Mouse (Mus musculus) liver, embryonic 12.5 days (tissue): ENCODE measurements around the gene Hoxc13. TPM values are rescaled to one million over a fixed set of nuclear protein-coding genes. Genes with fewer than 3 reads are reported as not detected.

ENCODE experiments used
- ATAC-seq: fragments of 200-750 bp; cut with Nextera tagmentation; 2 replicates; pipeline ENCODE4 v1.8.0; 2017; ENCODE audit warnings: moderate number of reproducible peaks, mild to moderate bottlenecking, moderate library complexity
- H3K27ac ChIP-seq: fragments of 300-500 bp; sonication (generic); 2 replicates; pipeline ENCODE4 v1.5.1; 2016; ENCODE audit warnings: mild to moderate bottlenecking
- H3K27me3 ChIP-seq: fragments of 300-500 bp; sonication (generic); replicated peaks from 2 replicates; pipeline ENCODE4 v1.6.1; 2016; ENCODE audit warnings: mild to moderate bottlenecking, moderate library complexity
- H3K36me3 ChIP-seq: fragments of 300-500 bp; sonication (generic); 2 replicates; pipeline ENCODE4 v1.6.1; 2016; ENCODE audit warnings: mild to moderate bottlenecking, moderate library complexity
- H3K4me1 ChIP-seq: fragments of 300-500 bp; sonication (generic); 2 replicates; pipeline ENCODE4 v1.6.1; 2016
- H3K4me2 ChIP-seq: fragments of 300-500 bp; sonication (generic); 2 replicates; pipeline ENCODE4 v1.6.1; 2016; ENCODE audit warnings: mild to moderate bottlenecking, moderate library complexity
- H3K4me3 ChIP-seq: fragments of 300-500 bp; sonication (generic); 2 replicates; pipeline ENCODE4 v1.5.1; 2016; ENCODE audit warnings: mild to moderate bottlenecking, moderate library complexity
- H3K9ac ChIP-seq: fragments of 300-500 bp; sonication (generic); 2 replicates; pipeline ENCODE4 v1.6.1; 2016; ENCODE audit warnings: mild to moderate bottlenecking, moderate library complexity
- H3K9me3 ChIP-seq: fragments of 300-500 bp; sonication (generic); replicated peaks from 2 replicates; pipeline ENCODE4 v1.6.1; 2016; ENCODE audit warnings: mild to moderate bottlenecking, moderate library complexity
- WGBS: fragments of 180-500 bp; shearing (Covaris S2); methylation state at CpG from one replicate; pipeline ENCODE4 v1.1.7; 2016; ENCODE audit not compliant: insufficient replicate concordance; 5-methylcytosine and 5-hydroxymethylcytosine counted together
- polyA plus RNA-seq: library from polyadenylated mRNA; unstranded; fragments of >200 nt; fragmentation: Nextera tagmentation; extraction: Ambion mirVana; gene quantifications from 2 replicates; pipeline ENCODE4 v1.2.1, GENCODE M21; 2016

The Hoxc13 gene
- polyA plus RNA-seq, 1 experiment from 2014 or later: not detected

DNA sequence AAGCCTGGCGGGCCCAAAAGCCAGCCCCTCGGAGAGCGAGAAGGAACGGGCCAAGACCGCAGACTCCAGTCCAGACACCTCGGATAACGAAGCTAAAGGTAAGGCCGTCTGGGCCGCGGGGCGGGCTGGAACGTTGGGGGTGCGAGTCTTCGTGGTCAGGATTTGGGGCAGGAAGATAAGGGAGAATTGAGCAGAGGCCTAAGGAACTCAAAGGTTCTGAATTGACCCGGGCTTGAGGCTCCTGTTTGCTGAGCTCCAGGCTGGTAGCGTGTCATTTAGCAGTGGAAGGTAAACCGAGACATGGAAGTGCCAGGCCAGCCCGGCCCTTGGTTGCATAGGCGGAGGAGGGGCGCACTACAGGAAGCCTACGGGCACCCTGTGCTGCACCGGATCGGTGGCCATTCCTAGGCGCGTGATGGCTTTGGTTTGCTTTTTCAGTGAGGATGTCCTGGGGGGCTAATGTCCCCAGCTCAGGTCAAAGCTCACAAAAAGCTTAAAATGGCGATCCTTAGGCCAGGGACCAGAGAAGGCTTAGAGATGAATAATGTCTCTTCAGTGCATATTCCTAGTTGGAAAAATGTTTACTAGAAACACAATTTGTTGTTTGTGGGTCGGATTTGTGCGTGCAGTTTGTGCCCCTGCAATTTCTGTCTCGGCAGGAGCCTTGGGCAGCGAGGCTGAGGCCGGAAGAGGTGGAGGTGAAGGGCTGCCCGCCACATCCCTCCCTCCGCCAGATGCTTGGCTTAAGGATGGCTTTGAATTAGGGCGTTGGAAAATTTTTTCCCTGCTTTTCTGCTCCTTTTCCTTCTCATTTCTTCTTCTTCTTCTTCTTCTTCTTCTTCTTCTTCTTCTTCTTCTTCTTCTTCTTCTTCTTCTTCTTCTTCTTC lies 46.9 kb downstream of the Hoxc13 start:
- H3K4me3 ChIP-seq: no peak overlapping the region
- H3K9me3 ChIP-seq: no peaks in the 10 kb centered on the region
- H3K9ac ChIP-seq: no peak overlapping the region
- no peaks in the 10 kb centered on the region for H3K36me3 ChIP-seq
- WGBS: 4% methylated on average over 34 of the region's 34 CpGs
- ATAC-seq: no peak
- H3K27me3 ChIP-seq: peaks cover 99% of the 10 kb centered on the region
- no peak overlapping the region for H3K27ac ChIP-seq
- no peaks in the 10 kb centered on the region for H3K4me1 ChIP-seq
- H3K4me2 ChIP-seq: no peak overlapping the region

- no peaks in the 10 kb centered on the region for H3K9me3 ChIP-seq
- no peaks in the 10 kb centered on the region for H3K36me3 ChIP-seq
- WGBS: 7% methylated on average over 1 of the region's 1 CpGs
- H3K27me3 ChIP-seq: peaks cover 99% of the 10 kb centered on the region
- no peak overlapping the region for H3K4me3 ChIP-seq
- H3K9ac ChIP-seq: no peak overlapping the region
- no peaks in the 10 kb centered on the region for H3K4me1 ChIP-seq
- no peak overlapping the region for H3K4me2 ChIP-seq
- no peak overlapping the region for H3K27ac ChIP-seq
- ATAC-seq: no peak
Measured at GRCm38 (mm10) chr15:102969296-102969695, 48.4 kb downstream of the Hoxc13 start.

DNA sequence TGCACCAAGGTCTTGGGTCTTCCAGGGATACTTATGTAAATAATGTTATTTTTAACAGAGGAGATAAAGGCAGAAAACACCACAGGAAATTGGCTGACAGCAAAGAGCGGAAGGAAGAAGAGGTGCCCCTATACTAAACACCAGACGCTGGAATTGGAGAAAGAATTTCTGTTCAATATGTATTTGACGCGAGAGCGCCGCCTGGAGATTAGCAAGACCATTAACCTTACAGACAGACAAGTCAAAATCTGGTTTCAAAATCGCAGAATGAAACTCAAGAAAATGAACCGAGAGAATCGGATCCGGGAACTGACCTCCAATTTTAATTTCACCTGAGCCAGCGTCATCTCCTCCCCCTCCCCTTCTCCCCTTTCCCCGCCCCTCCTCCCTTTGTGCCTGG lies 49.8 kb downstream of the Hoxc13 start:
- no peaks in the 10 kb centered on the region for H3K4me1 ChIP-seq
- no peak overlapping the region for H3K9ac ChIP-seq
- ATAC-seq: no peak
- H3K4me3 ChIP-seq: no peak overlapping the region
- no peak overlapping the region for H3K27ac ChIP-seq
- no peaks in the 10 kb centered on the region for H3K9me3 ChIP-seq
- no peak overlapping the region for H3K4me2 ChIP-seq
- 3% methylated on average over 12 of the region's 12 CpGs for whole genome bisulfite sequencing
- no peaks in the 10 kb centered on the region for H3K36me3 ChIP-seq
- peaks cover 99% of the 10 kb centered on the region for H3K27me3 ChIP-seq

DNA sequence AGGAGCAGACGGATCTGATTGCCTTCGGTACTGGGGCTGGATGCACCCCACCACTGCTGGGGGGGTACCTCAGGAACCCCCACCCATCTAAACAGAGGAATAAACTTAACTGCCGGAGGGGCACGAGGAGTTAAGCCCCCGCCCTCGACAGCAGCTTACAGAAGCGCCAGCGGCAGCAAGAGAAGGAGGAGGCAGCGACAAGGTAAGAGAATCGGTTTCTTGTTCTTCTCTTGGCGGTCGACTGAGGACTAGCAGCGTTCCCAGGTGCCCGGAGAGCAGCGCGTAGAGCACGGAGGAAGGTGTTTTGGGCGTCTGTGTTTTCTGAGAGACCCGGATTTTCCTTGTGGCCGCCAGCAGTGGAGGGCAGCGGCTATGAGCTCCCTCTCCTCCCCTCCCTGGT lies 51.4 kb downstream of the Hoxc13 start:
- Histone ChIP-seq H3K9me3 (no peaks in the 10 kb centered on the region), H3K4me3 (no peak overlapping the region), H3K9ac (no peak overlapping the region), H3K4me1 (no peaks in the 10 kb centered on the region), H3K27me3 (peaks cover 99% of the 10 kb centered on the region), H3K36me3 (no peaks in the 10 kb centered on the region), H3K4me2 (no peak overlapping the region), H3K27ac (no peak overlapping the region)
- WGBS: 2% methylated on average over 21 of the region's 21 CpGs
- no peak for ATAC-seq

GRCm38 (mm10) chr15:102972753-102973152 lies 51.9 kb downstream of the Hoxc13 start:
- no peak for ATAC-seq
- H3K4me2 ChIP-seq: no peak overlapping the region

GRCm38 (mm10) chr15:102975034-102975433 lies 54.1 kb downstream of the Hoxc13 start:
- Histone ChIP-seq H3K36me3 (no peaks in the 10 kb centered on the region), H3K4me1 (no peaks in the 10 kb centered on the region), H3K4me3 (no peak overlapping the region), H3K27me3 (peaks cover 100% of the 10 kb centered on the region), H3K9me3 (no peaks in the 10 kb centered on the region), H3K9ac (no peak overlapping the region), H3K27ac (no peak overlapping the region), H3K4me2 (no peak overlapping the region)
- ATAC-seq: no peak
- WGBS: 5% methylated on average over 7 of the region's 7 CpGs

More at GRCm38 (mm10) chr15:102972753-102973152, 51.9 kb downstream of the Hoxc13 start:
- no peak overlapping the region for H3K27ac ChIP-seq
- H3K27me3 ChIP-seq: peaks cover 99% of the 10 kb centered on the region
- no peaks in the 10 kb centered on the region for H3K4me1 ChIP-seq
- 4% methylated on average over 6 of the region's 6 CpGs for WGBS
- no peaks in the 10 kb centered on the region for H3K9me3 ChIP-seq
- H3K4me3 ChIP-seq: no peak overlapping the region
- no peaks in the 10 kb centered on the region for H3K36me3 ChIP-seq
- no peak overlapping the region for H3K9ac ChIP-seq

DNA sequence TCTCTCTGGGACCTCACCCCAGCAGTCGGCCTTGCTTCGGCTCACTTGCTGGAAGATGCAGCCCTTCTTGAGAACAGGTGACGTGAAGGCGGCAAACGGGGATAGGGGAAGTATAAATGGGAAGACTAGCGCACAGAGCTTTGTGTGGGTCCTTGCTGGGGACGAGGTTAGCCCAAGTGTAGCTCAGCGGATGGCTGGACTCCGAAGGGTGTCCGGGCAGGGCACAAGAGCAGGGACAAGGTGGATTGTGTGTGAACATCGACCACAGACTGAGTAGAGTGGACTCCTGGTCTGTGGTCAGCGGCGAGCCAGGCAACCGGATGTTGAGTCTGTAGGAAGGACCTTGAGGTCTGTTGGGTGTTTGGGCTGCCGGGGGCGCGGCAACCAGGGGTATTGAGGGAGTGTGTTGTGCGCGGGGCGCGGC lies 54.8 kb downstream of the Hoxc13 start:
- Histone ChIP-seq H3K4me1 (no peaks in the 10 kb centered on the region), H3K4me3 (no peak overlapping the region), H3K9ac (no peak overlapping the region), H3K27ac (no peak overlapping the region), H3K36me3 (no peaks in the 10 kb centered on the region), H3K9me3 (no peaks in the 10 kb centered on the region), H3K4me2 (no peak overlapping the region), H3K27me3 (peaks cover 100% of the 10 kb centered on the region)
- ATAC-seq: no peak
- WGBS: 3% methylated on average over 21 of the region's 21 CpGs

DNA sequence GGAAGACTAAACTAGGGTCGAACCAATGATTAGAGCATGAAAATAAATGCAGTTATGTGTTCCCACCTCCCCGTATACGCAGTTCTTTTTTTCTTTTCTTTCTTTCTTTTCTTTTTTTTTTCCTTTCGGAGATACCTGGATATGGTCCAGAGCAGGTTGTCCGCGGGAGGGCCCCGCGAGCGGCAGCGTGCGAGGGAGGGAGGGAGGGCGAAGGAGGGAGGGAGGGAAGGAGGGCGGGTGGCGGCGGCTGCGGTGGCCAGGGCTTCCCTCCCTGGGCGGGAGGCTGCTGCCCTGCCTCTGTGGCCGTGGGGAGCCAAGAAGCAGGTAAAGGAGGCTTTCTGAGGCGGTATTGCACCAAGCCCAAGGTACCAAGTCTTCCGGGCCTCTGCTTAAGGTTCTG lies 55.3 kb downstream of the Hoxc13 start, which contains the start of gene Hoxc9:
Hoxc9 (plus strand) TSS at position 269 of the 400 bp plus-strand sequence.
- peak within 1 kb of the TSS; percentile 28 for H3K4me2 ChIP-seq
- H3K4me1 ChIP-seq: no peaks in the 10 kb centered on the region
- H3K27me3 ChIP-seq: peaks cover 100% of the 10 kb centered on the region
- WGBS: under 1% methylated on average over 9 of the region's 20 CpGs
- no peaks in the 10 kb centered on the region for H3K36me3 ChIP-seq
- H3K9ac ChIP-seq: no peak within 1 kb of the TSS
- no peak for ATAC-seq
- H3K27ac ChIP-seq: no peak within 1 kb of the TSS
- no peaks in the 10 kb centered on the region for H3K9me3 ChIP-seq
- peak within 1 kb of the TSS; percentile 13 for H3K4me3 ChIP-seq

- no peak for ATAC-seq
- H3K9ac ChIP-seq: no peak overlapping the region
- no peak overlapping the region for H3K27ac ChIP-seq
- H3K27me3 ChIP-seq: peaks cover 100% of the 10 kb centered on the region
- 0 out of 2 replicates have a peak, but pooled peaks cover 3% of the 10 kb centered on the region for H3K4me1 ChIP-seq
- no peaks in the 10 kb centered on the region for H3K9me3 ChIP-seq
- H3K4me3 ChIP-seq: peak overlapping the region; percentile 13
- H3K36me3 ChIP-seq: no peaks in the 10 kb centered on the region
- 2% methylated on average over 37 of the region's 37 CpGs for WGBS
- peak overlapping the region; percentile 28 for H3K4me2 ChIP-seq
Measured at GRCm38 (mm10) chr15:102976631-102977422, 55.9 kb downstream of the Hoxc13 start.

DNA sequence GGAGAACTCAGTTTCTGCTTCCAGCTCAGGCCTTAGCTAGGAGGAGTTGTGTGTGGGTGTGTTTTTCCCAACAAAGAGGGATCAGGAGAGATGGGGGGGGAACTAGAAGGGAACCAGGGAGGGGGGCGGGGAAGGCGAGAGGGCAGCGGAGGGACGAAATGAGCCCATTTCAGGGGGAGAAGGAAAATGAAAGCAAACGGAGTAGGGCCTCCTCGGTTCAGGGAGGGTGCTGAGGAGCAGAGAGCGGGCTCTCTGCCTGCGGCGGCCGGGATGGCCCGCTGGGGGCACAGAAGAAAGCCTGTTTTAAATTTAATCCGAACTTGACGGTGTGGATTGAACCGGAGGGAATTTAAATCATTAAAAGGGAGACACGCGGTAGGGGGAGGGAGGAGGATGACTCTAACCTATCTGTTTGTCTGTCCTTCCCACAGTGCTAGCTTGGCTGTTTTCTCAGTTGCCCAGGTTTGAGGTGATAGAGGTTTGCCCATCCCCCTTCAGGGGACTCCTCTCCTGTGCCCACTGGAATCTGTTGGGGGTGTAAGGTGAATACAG lies 56.6 kb downstream of the Hoxc13 start:
- Histone ChIP-seq H3K36me3 (no peaks in the 10 kb centered on the region), H3K9ac (no peak overlapping the region), H3K9me3 (no peaks in the 10 kb centered on the region), H3K4me3 (peak overlapping the region; percentile 13), H3K27ac (no peak overlapping the region), H3K4me2 (peak overlapping the region; percentile 28), H3K4me1 (0 out of 2 replicates have a peak, but pooled peaks cover 5% of the 10 kb centered on the region), H3K27me3 (peaks cover 100% of the 10 kb centered on the region)
- 4% methylated on average over 16 of the region's 16 CpGs for WGBS
- no peak for ATAC-seq
